Mouse (Mus musculus): ENCODE measurements around the gene Gm11397. TPM values are rescaled to one million over a fixed set of nuclear protein-coding genes. Genes with fewer than 3 reads are reported as not detected.
"Not testable (repeated sequence)": the region's sequence is repeated elsewhere in the genome, so short reads cannot be mapped to it uniquely, and the experiment has no call there.

Gm11397 gene
- total RNA-seq (2021): not detected
- long read RNA-seq, experiment 1: 0 reads
- long read RNA-seq, experiment 2: 0 reads

GRCm38 (mm10) chr13:33395461-33395860 is at the start of gene Gm11397:
Gm11397 (plus strand) TSS chr13:33395761.
- DNase-seq (ENCODE audit: low spot score in 2 of 2); intact Hi-C loops (cut with DNase I): not testable (repeated sequence)

DNA sequence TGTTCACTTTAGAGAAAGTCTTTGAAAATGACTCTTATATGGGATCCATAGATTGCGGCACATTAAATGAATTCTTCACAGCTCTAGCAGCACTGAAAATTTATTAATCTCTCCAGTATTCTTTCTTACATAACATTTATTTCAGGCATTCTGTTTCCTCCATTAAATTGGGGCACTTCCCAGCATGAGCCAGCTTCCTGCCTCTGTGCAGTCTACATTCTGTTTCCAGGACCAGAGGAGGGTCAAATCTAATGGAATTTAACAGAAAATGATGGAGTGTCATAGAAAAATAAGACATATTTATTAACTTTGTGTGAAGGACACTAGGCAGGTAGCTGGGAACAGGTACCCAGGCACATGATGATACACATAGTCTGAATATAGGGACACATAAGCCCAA is 38.9 kb upstream of the Gm11397 start:
- intact Hi-C loops (cut with DNase I): not testable (repeated sequence)

DNA sequence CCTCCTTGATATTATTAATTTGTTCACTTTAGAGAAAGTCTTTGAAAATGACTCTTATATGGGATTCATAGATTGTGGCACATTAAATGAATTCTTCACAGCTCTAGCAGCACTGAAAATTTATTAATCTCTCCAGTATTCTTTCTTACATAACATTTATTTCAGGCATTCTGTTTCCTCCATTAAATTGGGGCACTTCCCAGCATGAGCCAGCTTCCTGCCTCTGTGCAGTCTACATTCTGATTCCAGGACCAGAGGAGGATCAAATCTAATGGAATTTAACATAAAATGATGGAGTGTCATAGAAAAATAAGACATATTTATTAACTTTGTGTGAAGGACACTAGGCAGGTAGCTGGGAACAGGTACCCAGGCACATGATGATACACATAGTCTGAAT is 37.2 kb downstream of the Gm11397 start:
- intact Hi-C loops (cut with DNase I); DNase-seq (ENCODE audit: low spot score in 2 of 2): not testable (repeated sequence)

More for the DNA sequence above, 38.9 kb upstream of the Gm11397 start:
- not testable (repeated sequence) for DNase-seq (ENCODE audit: low spot score in 2 of 2)

Other genes starting within 250 kb of the Gm11397 start
- not detected for gene Serpinb9c, start 236.0 kb upstream of the Gm11397 start, total RNA-seq (2021)
- not detected for gene Serpinb9d, start 202.8 kb upstream of the Gm11397 start, total RNA-seq (2021)
- gene Serpinb9e, start 146.1 kb upstream of the Gm11397 start, total RNA-seq (2021): not detected
- not detected for gene Serpinb9f, start 71.7 kb upstream of the Gm11397 start, total RNA-seq (2021)
- gene Serpinb9g, start 89.0 kb downstream of the Gm11397 start, total RNA-seq (2021): not detected

Data from left cerebral cortex, postnatal 14 days (tissue).